Mouse (Mus musculus) CH12.LX (cell line): ENCODE results near the gene Gm20683. TPM values are rescaled to one million over a fixed set of nuclear protein-coding genes. Genes with fewer than 3 reads are reported as not detected.

Experiments
- DNase-seq: peaks from one replicate; pipeline ENCODE4 v3.0.0-alpha.2; 2013; ENCODE audit errors: extremely low read depth
- H3K27ac ChIP-seq: 2 replicates; pipeline ENCODE4 v1.5.1; 2012; ENCODE audit warnings: low read depth, mild to moderate bottlenecking, control low read depth, moderate library complexity; ENCODE audit not compliant: insufficient read depth
- H3K27me3 ChIP-seq: replicated peaks from 2 replicates; pipeline ENCODE3; 2012; ENCODE audit warnings: inconsistent platforms
- H3K36me3 ChIP-seq, 2 experiments: replicated peaks in 1 of 2; 2 replicates each; pipeline versions ENCODE3 to v1.6.1; 2012; ENCODE audit warnings: inconsistent platforms in 1 of 2, low read length in 1 of 2, mild to moderate bottlenecking in 1 of 2, mixed read lengths in 1 of 2, moderate library complexity in 1 of 2; ENCODE audit not compliant: control insufficient read depth in 1 of 2, insufficient read depth in 1 of 2
- H3K4me1 ChIP-seq, 2 experiments: 2 replicates each; pipeline ENCODE4 v1.6.1; 2012; ENCODE audit warnings: inconsistent platforms in 1 of 2, moderate library complexity in 1 of 2; ENCODE audit not compliant: insufficient read depth in 2 of 2, control insufficient read depth in 1 of 2
- H3K4me2 ChIP-seq: 2 replicates; pipeline ENCODE4 v1.6.1; 2012; ENCODE audit warnings: low read depth, mild to moderate bottlenecking, control low read depth; ENCODE audit not compliant: poor library complexity, insufficient read depth, severe bottlenecking
- H3K4me3 ChIP-seq, 3 experiments: fragments of 150-350 bp in 1 of 3; sonication (generic) in 1 of 3; replicated peaks in 1 of 3; 2 replicates each; pipeline versions ENCODE3 to v1.5.1; 2011 to 2012; ENCODE audit warnings: low read depth in 2 of 3, low read length in 2 of 3, mild to moderate bottlenecking in 2 of 3, moderate library complexity in 2 of 3, control low read depth in 1 of 3, improper control_type of control experiment in 1 of 3, inconsistent platforms in 1 of 3, mixed read lengths in 1 of 3; ENCODE audit not compliant: poor library complexity in 1 of 3
- H3K79me2 ChIP-seq: replicated peaks from 2 replicates; pipeline ENCODE4 v1.6.1; 2012; ENCODE audit warnings: mild to moderate bottlenecking, moderate library complexity; ENCODE audit not compliant: control insufficient read depth, poor library complexity, insufficient read depth, severe bottlenecking; ENCODE audit errors: extremely low read depth
- H3K9ac ChIP-seq: 2 replicates; pipeline ENCODE4 v1.6.1; 2012; ENCODE audit warnings: low read depth, mild to moderate bottlenecking, control low read depth, moderate library complexity; ENCODE audit not compliant: insufficient read depth
- H3K9me3 ChIP-seq: replicated peaks from 2 replicates; pipeline ENCODE3; 2012; ENCODE audit warnings: low read length, inconsistent platforms, mixed read lengths
- BHLHE40 ChIP-seq: IDR thresholded peaks from 2 replicates; pipeline ENCODE4 v1.6.1; 2011; ENCODE audit warnings: mild to moderate bottlenecking, low read depth, low read length, improper control_type of control experiment
- CHD1 ChIP-seq: IDR thresholded peaks from 2 replicates; pipeline ENCODE4 v1.6.1; 2012; ENCODE audit warnings: low read depth, low read length, improper control_type of control experiment, inconsistent platforms
- EP300 ChIP-seq: IDR thresholded peaks from 2 replicates; pipeline ENCODE4 v1.6.1; 2011; ENCODE audit warnings: low read length, improper control_type of control experiment
- ETS1 ChIP-seq: conservative IDR thresholded peaks from 2 replicates; pipeline ENCODE4 v1.6.1; 2012; ENCODE audit warnings: low read depth, mild to moderate bottlenecking, inconsistent platforms, low read length, improper control_type of control experiment, moderate library complexity
- HCFC1 ChIP-seq: IDR thresholded peaks from 2 replicates; pipeline ENCODE4 v1.6.1; 2012; ENCODE audit warnings: low read depth, mild to moderate bottlenecking, inconsistent platforms, low read length, improper control_type of control experiment
- JUN ChIP-seq: IDR thresholded peaks from 2 replicates; pipeline ENCODE4 v1.6.1; 2011; ENCODE audit warnings: low read depth, mild to moderate bottlenecking, low read length, improper control_type of control experiment, moderate library complexity; ENCODE audit not compliant: insufficient read depth
- JUND ChIP-seq: conservative IDR thresholded peaks from 2 replicates; pipeline ENCODE4 v1.6.1; 2011; ENCODE audit warnings: low read depth, low read length, improper control_type of control experiment
- KAT2A ChIP-seq: IDR thresholded peaks from 2 replicates; pipeline ENCODE4 v1.6.1; 2012; ENCODE audit warnings: low read length, improper control_type of control experiment, inconsistent platforms; ENCODE audit not compliant: insufficient replicate concordance
- MAFK ChIP-seq: IDR thresholded peaks from 2 replicates; pipeline ENCODE4 v1.6.1; 2011; ENCODE audit warnings: low read length, improper control_type of control experiment; ENCODE audit not compliant: insufficient replicate concordance
- MAZ ChIP-seq: IDR thresholded peaks from 2 replicates; pipeline ENCODE4 v1.6.1; 2012; ENCODE audit warnings: low read depth, mild to moderate bottlenecking, inconsistent platforms, low read length, improper control_type of control experiment, moderate library complexity
- MEF2A ChIP-seq: IDR thresholded peaks from 2 replicates; pipeline ENCODE4 v1.6.1; 2014; ENCODE audit warnings: low read depth, mild to moderate bottlenecking, inconsistent platforms, low read length, improper control_type of control experiment, borderline replicate concordance
- NELFE ChIP-seq: IDR thresholded peaks from 2 replicates; pipeline ENCODE4 v1.6.1; 2011; ENCODE audit warnings: low read depth, low read length, improper control_type of control experiment
- NRF1 ChIP-seq: IDR thresholded peaks from 2 replicates; pipeline ENCODE4 v1.6.1; 2014; ENCODE audit warnings: low read depth, mild to moderate bottlenecking, inconsistent platforms, low read length, improper control_type of control experiment, moderate library complexity
- POLR2A ChIP-seq: IDR thresholded peaks from 2 replicates; pipeline ENCODE4 v1.6.1; 2011; ENCODE audit warnings: low read depth, mild to moderate bottlenecking, improper control_type of control experiment, low read length
- POLR2AphosphoS2 ChIP-seq: IDR thresholded peaks from 2 replicates; pipeline ENCODE4 v1.6.1; 2011; ENCODE audit warnings: low read depth, low read length, improper control_type of control experiment
- TCF12 ChIP-seq: IDR thresholded peaks from 2 replicates; pipeline ENCODE4 v1.6.1; 2014; ENCODE audit warnings: low read depth, mild to moderate bottlenecking, inconsistent platforms, low read length, improper control_type of control experiment
- UBTF ChIP-seq: IDR thresholded peaks from 2 replicates; pipeline ENCODE4 v1.6.1; 2012; ENCODE audit warnings: low read depth, mild to moderate bottlenecking, inconsistent platforms, low read length, improper control_type of control experiment, moderate library complexity
- USF1 ChIP-seq: IDR thresholded peaks from 2 replicates; pipeline ENCODE4 v1.6.1; 2014; ENCODE audit warnings: low read depth, mild to moderate bottlenecking, inconsistent platforms, low read length, improper control_type of control experiment
- ZC3H11A ChIP-seq: IDR thresholded peaks from 2 replicates; pipeline ENCODE4 v1.6.1; 2012; ENCODE audit warnings: low read depth, mild to moderate bottlenecking, inconsistent platforms, low read length, improper control_type of control experiment
- ZKSCAN1 ChIP-seq: IDR thresholded peaks from 2 replicates; pipeline ENCODE4 v1.6.1; 2012; ENCODE audit warnings: low read depth, inconsistent platforms, low read length, improper control_type of control experiment, borderline replicate concordance
- ZMIZ1 ChIP-seq: IDR thresholded peaks from 2 replicates; pipeline ENCODE4 v1.6.1; 2012; ENCODE audit warnings: low read depth, mild to moderate bottlenecking, inconsistent platforms, low read length, improper control_type of control experiment
- ZNF384 ChIP-seq: IDR thresholded peaks from 2 replicates; pipeline ENCODE4 v1.6.1; 2012; ENCODE audit warnings: low read depth, low read length, improper control_type of control experiment, inconsistent platforms
- dilution Hi-C: fragments of 300-500 bp; cut with MboI; formaldehyde crosslinking; loops from 2 replicates; pipeline ENCODE4 v1.14.3; 2020; ENCODE audit warnings: low sequenced_read_pairs; ENCODE audit not compliant: extremely low pct_unique_long_range_greater_than_20kb, extremely low pct_ligation_motif_present
- in situ Hi-C: fragments of 300-500 bp; cut with MboI; formaldehyde crosslinking; loops from 3 replicates; pipeline ENCODE4 v1.14.3; 2019; ENCODE audit warnings: low sequenced_read_pairs, low pct_ligation_motif_present, low pct_unique_long_range_greater_than_20kb, mixed read lengths
- polyA plus RNA-seq: library from polyadenylated mRNA; unstranded; fragments of >175 nt; gene quantifications from 2 replicates; pipeline ENCODE4 v1.2.1, GENCODE M21; 2012; ENCODE audit warnings: low read depth; ENCODE audit not compliant: insufficient read length
- total RNA-seq, 2 experiments: library from RNA; depleted of rRNA; stranded (reverse); fragments of 300-350 nt in 1 of 2; fragments of >200 nt in 1 of 2; gene quantifications; 2 replicates each; pipeline ENCODE4 v1.2.3; 2012 to 2014

The Gm20683 gene
- total and polyA plus RNA-seq, 3 experiments: 1.3 to 4.8 (median 3.8) TPM

GRCm38 (mm10) chr17:25838904-25839303 is 2.7 kb downstream of the Gm20683 start:
- in situ Hi-C loops (no loop called here), dilution Hi-C loops (no loop called here)
- H3K36me3 ChIP-seq: peaks cover 74 to 87% of the 10 kb centered on the region in 2 experiments
- DNase-seq: no peak
- peaks cover 10% of the 10 kb centered on the region for H3K79me2 ChIP-seq
- H3K4me3 ChIP-seq: no peak overlapping the region
- no peak overlapping the region for H3K4me2 ChIP-seq
- TF ChIP-seq EP300 (no peak), NELFE (no peak), BHLHE40 (no peak), POLR2A (no peak), JUND (no peak), TCF12 (no peak), CHD1 (no peak), USF1 (no peak), HCFC1 (no peak)
- H3K27me3 ChIP-seq: no peaks in the 10 kb centered on the region
- peaks cover 16 to 21% of the 10 kb centered on the region in 2 experiments for H3K4me1 ChIP-seq
- no peaks in the 10 kb centered on the region for H3K9me3 ChIP-seq
- no peak overlapping the region for H3K27ac ChIP-seq
- H3K9ac ChIP-seq: no peak overlapping the region

- Histone ChIP-seq H3K79me2 (no peaks in the 10 kb centered on the region; the same call in none of the 2 replicates), H3K27ac (no peak overlapping the region), H3K4me1 (peaks cover 9 to 18% of the 10 kb centered on the region in 2 experiments)
- no peak for DNase-seq
- no peak for TF ChIP-seq MEF2A
- no peak for TF ChIP-seq ZKSCAN1
- TF ChIP-seq, all 38 proteins: peak for 0
- dilution Hi-C loops: no loop called here
- Histone ChIP-seq H3K4me3 (no peak overlapping the region), H3K36me3 (peaks cover 73 to 81% of the 10 kb centered on the region in 2 experiments), H3K9me3 (no peaks in the 10 kb centered on the region), H3K27me3 (no peaks in the 10 kb centered on the region), H3K4me2 (no peak overlapping the region), H3K9ac (no peak overlapping the region)
- in situ Hi-C loops: no loop called here
Measured at GRCm38 (mm10) chr17:25837533-25837932, 4.0 kb downstream of the Gm20683 start.

- in situ Hi-C loops (no loop called here), dilution Hi-C loops (no loop called here)
- H3K36me3 ChIP-seq: peaks cover 68 to 76% of the 10 kb centered on the region in 2 experiments
- no peak for DNase-seq
- no peak for TF ChIP-seq NRF1
- no peak for TF ChIP-seq USF1
- no peak for TF ChIP-seq TCF12
- no peak for TF ChIP-seq UBTF
- TF ChIP-seq MAFK: no peak
- TF ChIP-seq ZNF384: no peak
- TF ChIP-seq POLR2AphosphoS2: no peak; the same call in 1 of the 2 replicates
- no peak for TF ChIP-seq MEF2A
- TF ChIP-seq ZMIZ1: no peak
- TF ChIP-seq ETS1: no peak
- no peak for TF ChIP-seq KAT2A
- TF ChIP-seq ZC3H11A: no peak
- no peak for TF ChIP-seq MAZ
- TF ChIP-seq JUN: no peak
- H3K9ac ChIP-seq: no peak within 1 kb of the TSS
- peaks cover 4% of the 10 kb centered on the region for H3K79me2 ChIP-seq
- H3K4me1 ChIP-seq: peaks cover 9 to 19% of the 10 kb centered on the region in 2 experiments
- H3K4me3 ChIP-seq: no peak within 1 kb of the TSS
- H3K4me2 ChIP-seq: no peak within 1 kb of the TSS
- no peak within 1 kb of the TSS for H3K27ac ChIP-seq
- H3K27me3 ChIP-seq: no peaks in the 10 kb centered on the region
- no peaks in the 10 kb centered on the region for H3K9me3 ChIP-seq
Measured at GRCm38 (mm10) chr17:25837076-25837410, 4.5 kb downstream of the Gm20683 start, which contains the start of gene Rhbdl1. TSS of gene Rhbdl1 (minus strand) at chr17:25837295.
